Mouse (Mus musculus): ENCODE data around the gene Gngt2. TPM values are rescaled to one million over a fixed set of nuclear protein-coding genes. Genes with fewer than 3 reads are reported as not detected.

Gene Gngt2
- polyA plus RNA-seq (2012; rRNA removed; ENCODE audit: low replicate concordance), result 10.4 and 14.7 TPM in 2 replicates

GRCm38 (mm10) chr11:95837059-95837458 is at the start of gene Gngt2:
Gngt2 (plus strand) TSS chr11:95837216.

DNA sequence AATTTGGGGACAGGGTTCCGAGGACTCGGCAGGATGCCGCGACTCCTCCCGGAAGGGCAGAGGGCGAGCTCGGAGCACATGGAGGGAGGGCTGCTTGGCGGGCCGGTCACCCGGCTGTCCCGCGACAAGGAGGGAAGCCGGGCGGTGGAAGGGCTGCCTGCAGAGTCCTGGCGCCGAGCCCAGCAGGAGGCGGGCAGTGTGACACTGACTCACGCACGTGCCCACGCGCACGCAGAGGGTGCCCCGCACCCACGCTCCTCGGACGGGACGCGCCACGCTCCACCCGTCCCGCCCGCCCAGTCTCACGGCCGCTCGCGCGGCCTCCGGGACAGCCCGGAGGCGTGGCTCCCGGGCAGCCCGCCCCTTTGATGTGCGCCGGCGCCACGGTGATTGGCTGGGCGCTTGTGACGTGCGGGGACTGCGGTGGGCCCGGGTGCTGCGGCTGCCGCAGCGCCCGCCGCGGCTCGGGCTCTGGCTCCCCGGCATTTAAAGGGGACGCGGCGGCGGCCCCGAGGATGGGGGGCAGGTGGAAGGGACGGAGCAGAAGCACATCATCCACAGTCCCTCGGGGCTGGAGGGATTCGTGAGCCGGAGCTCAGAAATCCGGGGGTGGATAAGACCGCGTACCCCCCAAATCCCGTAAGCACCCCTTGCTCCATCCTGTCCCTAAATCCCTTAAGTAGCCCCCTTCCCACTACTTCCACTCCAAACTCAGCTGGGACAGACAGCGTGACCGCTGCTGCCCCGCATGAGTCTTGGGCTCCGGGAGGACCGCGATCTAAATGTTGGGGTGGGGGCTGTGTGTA is 12.7 kb upstream of the Gngt2 start, which contains the start of gene Phospho1:
Gene Phospho1 (plus strand): TSS at position 429 of the 806 bp plus-strand sequence.

DNA sequence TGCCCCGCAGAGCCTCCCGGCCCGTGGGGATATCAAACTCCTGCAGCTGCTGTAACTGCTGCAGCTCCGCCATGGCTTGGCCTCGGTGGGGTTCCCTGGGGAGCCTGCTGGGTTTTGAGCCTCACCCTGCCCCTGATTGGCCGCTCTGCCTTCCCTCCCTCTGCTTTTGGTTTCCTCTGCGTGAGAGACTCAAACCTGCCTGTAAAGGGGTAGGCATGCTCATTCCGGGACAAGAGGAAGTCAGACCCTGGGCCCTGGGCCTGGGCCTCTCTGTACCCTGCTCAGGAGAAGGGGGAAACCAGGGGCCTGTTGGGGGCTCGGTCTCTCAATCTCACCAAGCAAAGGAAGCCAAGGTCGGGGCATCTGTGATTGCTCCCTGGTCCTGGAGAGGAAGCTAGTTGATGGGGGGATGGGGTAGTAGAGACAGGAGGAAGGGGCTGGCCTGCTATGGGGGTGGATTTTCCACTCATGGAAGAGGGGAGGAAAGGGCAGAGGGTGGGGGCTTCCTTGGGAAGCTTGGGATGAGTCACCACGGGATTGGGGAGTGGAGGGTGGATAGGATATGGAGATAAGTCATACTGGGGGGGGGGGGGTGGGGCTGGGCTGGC is 5.2 kb downstream of the Gngt2 start, which contains the start of gene Abi3:
Gene Abi3 (minus strand): TSS at position 403 of the 608 bp plus-strand sequence.

Other genes starting within 250 kb of the Gngt2 start
- gene Ngfr, start 249.5 kb upstream of the Gngt2 start, polyA plus RNA-seq (2012; rRNA removed; ENCODE audit: low replicate concordance), result 7.2 and 15.5 TPM in 2 replicates
- 84.2 and 160 TPM in 2 replicates for gene Phb, start 170.3 kb upstream of the Gngt2 start, polyA plus RNA-seq (2012; rRNA removed; ENCODE audit: low replicate concordance)
- 23.4 and 36.6 TPM in 2 replicates for gene Zfp652, start 124.5 kb upstream of the Gngt2 start, polyA plus RNA-seq (2012; rRNA removed; ENCODE audit: low replicate concordance)
- 0.04 and 0.10 TPM in 2 replicates for gene B130006D01Rik, start 113.6 kb upstream of the Gngt2 start, polyA plus RNA-seq (2012; rRNA removed; ENCODE audit: low replicate concordance)
- gene Phospho1, start 12.7 kb upstream of the Gngt2 start, polyA plus RNA-seq (2012; rRNA removed; ENCODE audit: low replicate concordance), result 115 and 208 TPM in 2 replicates
- 63.1 and 156 TPM in 2 replicates for gene Abi3, start 5.3 kb downstream of the Gngt2 start, polyA plus RNA-seq (2012; rRNA removed; ENCODE audit: low replicate concordance)
- gene B4galnt2, start 77.7 kb downstream of the Gngt2 start, polyA plus RNA-seq (2012; rRNA removed; ENCODE audit: low replicate concordance), result not detected in 2 replicates
- 0.01 and 0.03 TPM in 2 replicates for gene Igf2bp1, start 168.7 kb downstream of the Gngt2 start, polyA plus RNA-seq (2012; rRNA removed; ENCODE audit: low replicate concordance)
- not detected in 2 replicates for gene Gip, start 187.3 kb downstream of the Gngt2 start, polyA plus RNA-seq (2012; rRNA removed; ENCODE audit: low replicate concordance)
- 13.5 and 23.0 TPM in 2 replicates for gene Snf8, start 197.7 kb downstream of the Gngt2 start, polyA plus RNA-seq (2012; rRNA removed; ENCODE audit: low replicate concordance)
- 27.0 and 40.6 TPM in 2 replicates for gene Ube2z, start 228.2 kb downstream of the Gngt2 start, polyA plus RNA-seq (2012; rRNA removed; ENCODE audit: low replicate concordance)
- gene Atp5g1, start 238.5 kb downstream of the Gngt2 start, polyA plus RNA-seq (2012; rRNA removed; ENCODE audit: low replicate concordance), result 269 and 729 TPM in 2 replicates

Measured in mammary gland, adult 2 months (tissue).